Mouse (Mus musculus) liver, embryonic 13.5 days (tissue): ENCODE measurements around the gene Itk. TPM values are rescaled to one million over a fixed set of nuclear protein-coding genes. Genes with fewer than 3 reads are reported as not detected.
A peak's percentile ranks its signal among the peaks of the same experiment; 100 is the strongest.

Source experiments
- ATAC-seq: fragments of 200-750 bp; cut with Nextera tagmentation; 2 replicates; pipeline ENCODE4 v1.8.0; 2017; ENCODE audit warnings: low read depth, mild to moderate bottlenecking, moderate number of reproducible peaks, moderate library complexity
- DNase-seq: peaks from one replicate; pipeline ENCODE4 v3.0.0; 2022
- H3K27ac ChIP-seq: fragments of 300-500 bp; sonication (generic); 2 replicates; pipeline ENCODE4 v1.5.1; 2015; ENCODE audit warnings: moderate library complexity, mild to moderate bottlenecking, inconsistent platforms
- H3K27me3 ChIP-seq: fragments of 300-500 bp; sonication (generic); 2 replicates; pipeline ENCODE4 v1.6.1; 2015; ENCODE audit warnings: mild to moderate bottlenecking, inconsistent platforms
- H3K36me3 ChIP-seq: fragments of 300-500 bp; sonication (generic); 2 replicates; pipeline ENCODE4 v1.6.1; 2015; ENCODE audit warnings: mild to moderate bottlenecking, inconsistent platforms
- H3K4me1 ChIP-seq: fragments of 300-500 bp; sonication (generic); replicated peaks from 2 replicates; pipeline ENCODE4 v1.6.1; 2015; ENCODE audit warnings: inconsistent platforms
- H3K4me2 ChIP-seq: fragments of 300-500 bp; sonication (generic); 2 replicates; pipeline ENCODE4 v1.6.1; 2015; ENCODE audit warnings: inconsistent platforms, mild to moderate bottlenecking, moderate library complexity
- H3K4me3 ChIP-seq: fragments of 300-500 bp; sonication (generic); replicated peaks from 2 replicates; pipeline ENCODE4 v1.5.1; 2015; ENCODE audit warnings: mild to moderate bottlenecking, inconsistent platforms
- H3K9ac ChIP-seq: fragments of 300-500 bp; sonication (generic); 2 replicates; pipeline ENCODE4 v1.6.1; 2015; ENCODE audit warnings: mild to moderate bottlenecking, inconsistent platforms
- H3K9me3 ChIP-seq: fragments of 300-500 bp; sonication (generic); replicated peaks from 2 replicates; pipeline ENCODE4 v1.6.1; 2016; ENCODE audit warnings: inconsistent platforms
- WGBS: fragments of 180-500 bp; shearing (Covaris S2); methylation state at CpG from one replicate; pipeline ENCODE4 v1.1.7; 2015; ENCODE audit not compliant: insufficient replicate concordance; 5-methylcytosine and 5-hydroxymethylcytosine counted together
- polyA plus RNA-seq: library from polyadenylated mRNA; unstranded; fragments of >200 nt; fragmentation: Nextera tagmentation; extraction: Ambion mirVana; gene quantifications from 2 replicates; pipeline ENCODE4 v1.2.1, GENCODE M21; 2015

Itk gene
- polyA plus RNA-seq, 1 experiment from 2014 or later = 0.12 TPM

- 45% methylated on average over 3 of the region's 3 CpGs for WGBS
- Histone ChIP-seq H3K4me1 (0 out of 2 replicates have a peak, but pooled peaks cover 3% of the 10 kb centered on the region), H3K9me3 (no peaks in the 10 kb centered on the region), H3K27me3 (no peaks in the 10 kb centered on the region), H3K27ac (no peak overlapping the region), H3K4me2 (no peak overlapping the region), H3K9ac (no peak overlapping the region), H3K36me3 (no peaks in the 10 kb centered on the region), H3K4me3 (no peak overlapping the region)
- DNase-seq = no peak
- ATAC-seq = no peak
Measured at GRCm38 (mm10) chr11:46390621-46391020, 1.3 kb upstream of the Itk start.

DNA sequence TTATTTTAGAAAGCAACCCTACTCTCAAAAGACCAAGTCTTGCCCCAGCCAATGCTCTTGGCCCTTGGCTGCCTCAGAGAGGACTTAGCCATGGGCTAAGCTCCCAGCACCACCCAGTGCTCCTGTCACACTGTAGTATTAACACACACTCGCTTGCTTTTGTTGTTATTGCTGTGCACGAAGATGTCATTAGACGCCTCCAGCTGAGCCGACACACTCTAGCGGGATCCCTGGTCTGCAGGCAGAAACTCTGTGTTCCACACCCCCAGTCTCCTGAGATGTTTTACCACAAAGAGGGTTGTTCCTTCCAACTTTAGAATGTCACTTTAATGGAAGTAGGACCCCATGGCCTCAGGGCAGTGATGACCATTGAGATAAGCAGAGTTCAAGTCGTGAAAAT is 877 bp downstream of the Itk start:
- Histone ChIP-seq H3K9ac (no peak overlapping the region), H3K4me3 (no peak overlapping the region), H3K27me3 (no peaks in the 10 kb centered on the region), H3K4me1 (0 out of 2 replicates have a peak, but pooled peaks cover 3% of the 10 kb centered on the region), H3K36me3 (no peaks in the 10 kb centered on the region), H3K4me2 (no peak overlapping the region), H3K9me3 (no peaks in the 10 kb centered on the region), H3K27ac (no peak overlapping the region)
- DNase-seq (no peak), ATAC-seq (no peak)
- WGBS = 52% methylated on average over 6 of the region's 6 CpGs

DNA sequence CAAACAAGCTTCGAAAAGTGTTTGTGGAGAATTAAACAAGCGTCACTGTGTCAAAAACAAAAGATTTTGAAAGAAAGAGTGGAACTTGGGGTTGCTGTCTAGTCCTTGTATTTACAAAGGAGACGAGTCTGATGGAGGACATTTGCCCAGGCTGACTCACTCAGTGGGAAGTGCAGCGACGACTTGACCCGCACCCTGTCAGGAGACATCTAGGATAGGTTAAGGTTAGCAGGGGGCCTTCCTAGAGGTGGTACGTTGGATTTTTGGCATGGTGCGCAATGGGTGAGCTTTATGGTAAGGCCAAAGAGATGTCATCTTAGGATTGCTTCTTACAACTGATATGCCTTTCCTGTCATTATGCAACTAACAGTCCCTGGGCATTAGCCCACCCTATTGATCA is 2.3 kb downstream of the Itk start:
- no peak overlapping the region for H3K9ac ChIP-seq
- DNase-seq = no peak
- 0 out of 2 replicates have a peak, but pooled peaks cover 3% of the 10 kb centered on the region for H3K4me1 ChIP-seq
- WGBS = 82% methylated on average over 8 of the region's 8 CpGs
- H3K4me3 ChIP-seq = no peak overlapping the region
- H3K27ac ChIP-seq = no peak overlapping the region
- H3K9me3 ChIP-seq = no peaks in the 10 kb centered on the region
- no peaks in the 10 kb centered on the region for H3K36me3 ChIP-seq
- H3K27me3 ChIP-seq = no peaks in the 10 kb centered on the region
- H3K4me2 ChIP-seq = no peak overlapping the region
- ATAC-seq = no peak

DNA sequence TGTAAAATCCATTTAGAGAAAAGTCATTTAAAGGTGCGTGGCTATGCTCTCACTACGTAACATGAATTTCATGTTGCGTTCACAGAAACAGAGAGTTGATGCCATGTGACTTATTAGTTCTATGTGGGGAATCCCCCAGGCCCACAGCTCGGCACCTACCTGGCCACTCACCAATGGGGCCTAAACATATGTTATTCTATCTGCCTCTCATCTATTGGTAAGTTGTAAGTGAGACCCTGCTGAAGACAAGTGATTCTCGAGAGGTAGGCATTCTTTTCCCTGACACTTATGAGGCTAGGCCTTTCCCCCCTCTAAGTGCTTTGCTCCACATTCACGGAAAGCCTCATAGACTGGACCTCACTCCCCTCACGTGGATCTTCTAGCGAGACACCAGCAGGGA is 2.8 kb downstream of the Itk start:
- DNase-seq = no peak
- no peak overlapping the region for H3K9ac ChIP-seq
- 75% methylated on average over 8 of the region's 8 CpGs for WGBS
- no peaks in the 10 kb centered on the region for H3K27me3 ChIP-seq
- H3K4me3 ChIP-seq = no peak overlapping the region
- H3K4me1 ChIP-seq = 0 out of 2 replicates have a peak, but pooled peaks cover 3% of the 10 kb centered on the region
- H3K9me3 ChIP-seq = no peaks in the 10 kb centered on the region
- no peaks in the 10 kb centered on the region for H3K36me3 ChIP-seq
- no peak overlapping the region for H3K27ac ChIP-seq
- H3K4me2 ChIP-seq = no peak overlapping the region
- no peak for ATAC-seq

GRCm38 (mm10) chr11:46384925-46385324 is 4.4 kb downstream of the Itk start:
- no peaks in the 10 kb centered on the region for H3K9me3 ChIP-seq
- ATAC-seq = no peak
- 0 out of 2 replicates have a peak, but pooled peaks cover 3% of the 10 kb centered on the region for H3K4me1 ChIP-seq
- 82% methylated on average over 2 of the region's 2 CpGs for WGBS
- no peak overlapping the region for H3K9ac ChIP-seq
- no peak for DNase-seq
- H3K4me2 ChIP-seq = no peak overlapping the region
- H3K4me3 ChIP-seq = no peak overlapping the region
- no peak overlapping the region for H3K27ac ChIP-seq
- no peaks in the 10 kb centered on the region for H3K36me3 ChIP-seq
- H3K27me3 ChIP-seq = no peaks in the 10 kb centered on the region

DNA sequence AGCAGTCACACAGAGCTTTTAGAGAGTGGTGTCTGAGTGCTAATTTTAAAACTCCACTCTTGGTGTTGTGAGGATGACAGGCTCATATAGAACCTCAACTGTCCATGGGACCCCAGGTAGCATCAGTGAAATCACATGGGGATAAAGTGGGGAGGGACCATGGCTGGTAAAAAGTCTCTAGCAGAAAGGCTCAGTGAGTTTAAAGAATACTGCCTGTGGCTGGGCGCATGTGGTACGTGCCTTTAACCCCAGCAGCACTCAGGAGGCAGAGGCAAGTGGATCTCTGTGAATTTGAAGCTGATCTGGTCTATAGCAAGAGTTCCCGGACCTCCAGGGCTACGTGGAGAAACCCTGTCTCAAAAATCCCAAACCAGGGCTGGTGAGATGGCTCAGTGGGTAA is 6.8 kb downstream of the Itk start:
- 79% methylated on average over 4 of the region's 4 CpGs for WGBS
- Histone ChIP-seq H3K27me3 (no peaks in the 10 kb centered on the region), H3K4me1 (peaks cover 17% of the 10 kb centered on the region), H3K36me3 (no peaks in the 10 kb centered on the region), H3K4me2 (no peak overlapping the region), H3K9me3 (no peaks in the 10 kb centered on the region), H3K9ac (no peak overlapping the region), H3K4me3 (no peak overlapping the region), H3K27ac (no peak overlapping the region)
- DNase-seq (no peak), ATAC-seq (no peak)

DNA sequence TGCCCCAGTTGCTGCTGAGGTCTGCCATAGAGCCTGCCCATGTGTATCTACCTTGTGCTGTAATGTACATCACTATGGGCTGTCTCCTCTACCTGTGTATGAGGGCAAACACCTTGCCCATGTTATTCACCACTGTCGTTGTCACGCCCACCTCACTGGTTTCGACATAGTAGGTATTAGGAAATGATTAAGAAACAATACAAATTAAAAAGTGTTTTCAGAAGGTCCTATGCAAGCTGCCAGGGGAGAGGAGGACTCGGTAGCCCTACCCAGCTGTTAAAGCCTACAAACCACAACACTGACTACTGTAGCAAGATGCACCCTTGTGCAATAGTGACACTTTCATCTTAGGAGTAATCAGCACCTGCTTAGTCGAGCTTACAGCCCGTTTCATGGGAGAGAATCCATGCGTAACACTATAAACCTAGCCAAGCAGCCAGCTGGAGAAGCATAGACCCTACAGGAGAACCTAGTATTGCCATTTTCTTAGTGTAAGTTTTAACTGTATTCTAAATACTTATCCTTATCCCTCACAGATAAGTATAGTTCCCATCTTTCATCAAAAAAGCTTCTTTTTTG is 9.1 kb downstream of the Itk start:
- Histone ChIP-seq H3K36me3 (no peaks in the 10 kb centered on the region), H3K9me3 (no peaks in the 10 kb centered on the region), H3K27ac (no peak overlapping the region), H3K4me2 (no peak overlapping the region), H3K4me1 (peaks cover 24% of the 10 kb centered on the region), H3K4me3 (no peak overlapping the region), H3K9ac (no peak overlapping the region), H3K27me3 (no peaks in the 10 kb centered on the region)
- DNase-seq (no peak), ATAC-seq (no peak)
- 72% methylated on average over 7 of the region's 7 CpGs for WGBS

GRCm38 (mm10) chr11:46377819-46378782 is 11.2 kb downstream of the Itk start:
- peak overlapping the region; percentile 69 for H3K27ac ChIP-seq
- 58% methylated on average over 8 of the region's 8 CpGs for WGBS
- DNase-seq = peak; percentile 56
- H3K4me1 ChIP-seq = peaks cover 24% of the 10 kb centered on the region
- H3K9ac ChIP-seq = no peak overlapping the region
- no peaks in the 10 kb centered on the region for H3K9me3 ChIP-seq
- no peaks in the 10 kb centered on the region for H3K36me3 ChIP-seq
- no peaks in the 10 kb centered on the region for H3K27me3 ChIP-seq
- H3K4me3 ChIP-seq = no peak overlapping the region
- no peak overlapping the region for H3K4me2 ChIP-seq
- ATAC-seq = peak; percentile 99

- H3K9ac ChIP-seq = no peak overlapping the region
- no peaks in the 10 kb centered on the region for H3K9me3 ChIP-seq
- ATAC-seq = no peak
- 83% methylated on average over 1 of the region's 1 CpGs for WGBS
- H3K4me2 ChIP-seq = no peak overlapping the region
- no peak for DNase-seq
- H3K27me3 ChIP-seq = no peaks in the 10 kb centered on the region
- H3K4me1 ChIP-seq = peaks cover 24% of the 10 kb centered on the region
- H3K36me3 ChIP-seq = no peaks in the 10 kb centered on the region
- peak overlapping the region; percentile 23; the same call in 1 of the 2 replicates for H3K27ac ChIP-seq
- no peak overlapping the region for H3K4me3 ChIP-seq
Measured at GRCm38 (mm10) chr11:46377316-46377715, 12.0 kb downstream of the Itk start.

DNA sequence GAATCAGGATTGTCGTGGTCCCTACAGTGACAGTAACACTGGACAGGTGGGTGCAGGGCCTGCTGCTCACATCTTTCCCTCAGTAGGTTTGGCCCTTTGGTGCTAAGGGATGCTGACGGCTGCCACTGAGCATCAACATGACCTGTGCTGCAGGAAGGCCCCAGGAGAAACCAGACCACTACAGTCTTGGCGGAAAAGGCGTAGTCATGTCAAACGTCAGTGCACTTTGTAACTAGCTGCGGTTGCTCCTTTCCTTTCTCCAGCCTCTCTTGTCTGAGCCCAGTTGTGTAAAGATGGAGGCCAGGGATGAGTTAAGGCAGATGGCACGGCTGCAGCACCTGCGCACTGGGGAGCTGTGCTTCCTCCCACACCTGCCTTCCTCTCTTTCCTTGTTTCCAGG is 14.3 kb downstream of the Itk start:
- no peak overlapping the region for H3K9ac ChIP-seq
- no peaks in the 10 kb centered on the region for H3K9me3 ChIP-seq
- H3K27me3 ChIP-seq = no peaks in the 10 kb centered on the region
- no peak overlapping the region for H3K4me3 ChIP-seq
- no peak overlapping the region for H3K27ac ChIP-seq
- H3K4me1 ChIP-seq = peaks cover 24% of the 10 kb centered on the region
- no peak for DNase-seq
- H3K36me3 ChIP-seq = no peaks in the 10 kb centered on the region
- no peak for ATAC-seq
- WGBS = 71% methylated on average over 8 of the region's 8 CpGs
- H3K4me2 ChIP-seq = no peak overlapping the region

- no peaks in the 10 kb centered on the region for H3K27me3 ChIP-seq
- H3K9me3 ChIP-seq = no peaks in the 10 kb centered on the region
- no peak for DNase-seq
- H3K27ac ChIP-seq = no peak overlapping the region
- 68% methylated on average over 13 of the region's 13 CpGs for WGBS
- H3K9ac ChIP-seq = no peak overlapping the region
- H3K4me3 ChIP-seq = no peak overlapping the region
- peaks cover 15% of the 10 kb centered on the region for H3K4me1 ChIP-seq
- no peaks in the 10 kb centered on the region for H3K36me3 ChIP-seq
- H3K4me2 ChIP-seq = no peak overlapping the region
- ATAC-seq = no peak
Measured at GRCm38 (mm10) chr11:46373071-46374030, 16.0 kb downstream of the Itk start.
